Mouse (Mus musculus) thymus, adult 2 months (tissue): Measurements from ENCODE around the gene Ccdc146. TPM values are rescaled to one million over a fixed set of nuclear protein-coding genes. Genes with fewer than 3 reads are reported as not detected.

Experiments used
- DNase-seq: peaks from one replicate; pipeline ENCODE4 v3.0.0; 2021
- H3K27ac ChIP-seq: fragments of 200-500 bp; 2 replicates; pipeline ENCODE4 v1.5.1; 2012; ENCODE audit warnings: low read length, control low read depth; ENCODE audit not compliant: control insufficient read depth, insufficient read depth
- H3K27me3 ChIP-seq: fragments of 200-500 bp; 2 replicates; pipeline ENCODE4 v1.6.1; 2012; ENCODE audit warnings: mild to moderate bottlenecking, low read length, moderate library complexity, mixed read lengths; ENCODE audit not compliant: control insufficient read depth, insufficient read depth
- H3K36me3 ChIP-seq: fragments of 200-500 bp; 2 replicates; pipeline ENCODE4 v1.6.1; 2012; ENCODE audit warnings: mild to moderate bottlenecking, low read length, moderate library complexity; ENCODE audit not compliant: control insufficient read depth, insufficient read depth
- H3K4me1 ChIP-seq: fragments of 200-500 bp; replicated peaks from 2 replicates; pipeline ENCODE4 v1.6.1; 2012; ENCODE audit warnings: low read length; ENCODE audit not compliant: control insufficient read depth, insufficient read depth
- H3K4me3 ChIP-seq: fragments of 200-500 bp; 2 replicates; pipeline ENCODE4 v1.5.1; 2012; ENCODE audit warnings: mild to moderate bottlenecking, low read length, control low read depth, moderate library complexity; ENCODE audit not compliant: control insufficient read depth, insufficient read depth
- CTCF ChIP-seq: fragments of 200-500 bp; IDR thresholded peaks from 2 replicates; pipeline ENCODE4 v1.5.1; 2012; ENCODE audit warnings: mild to moderate bottlenecking, control low read depth, low read length, moderate library complexity, borderline replicate concordance; ENCODE audit not compliant: control insufficient read depth, poor library complexity, insufficient read depth; ENCODE audit errors: extremely low read depth
- POLR2A ChIP-seq: fragments of 200-500 bp; IDR thresholded peaks from 2 replicates; pipeline ENCODE4 v1.6.1; 2012; ENCODE audit warnings: mild to moderate bottlenecking, low read length, control low read depth, moderate library complexity; ENCODE audit not compliant: control insufficient read depth, poor library complexity, insufficient read depth; ENCODE audit errors: extremely low read depth
- WGBS: fragments of 180-500 bp; shearing (Covaris S2); methylation state at CpG from one replicate; pipeline ENCODE4 v1.1.7; 2018; 5-methylcytosine and 5-hydroxymethylcytosine counted together
- polyA plus RNA-seq: library from polyadenylated mRNA; depleted of rRNA; stranded (reverse); fragments of >200 nt; gene quantifications from 2 replicates; pipeline ENCODE4 v1.2.3, GENCODE M21; 2012; rRNA removed

Ccdc146 gene
- polyA plus RNA-seq, result 0.05 TPM in 1 of 2 replicates, not detected in the other

- peak within 1 kb of the TSS; percentile 86 for H3K4me3 ChIP-seq
- peak; percentile 93 for DNase-seq
- peaks cover 3% of the 10 kb centered on the region for H3K4me1 ChIP-seq
- H3K27ac ChIP-seq, result no peak within 1 kb of the TSS
- no peaks in the 10 kb centered on the region for H3K36me3 ChIP-seq
- WGBS, result under 1% methylated on average over 68 of the region's 68 CpGs
- no peak for TF ChIP-seq CTCF
- TF ChIP-seq POLR2A, result no peak
- H3K27me3 ChIP-seq, result no peaks in the 10 kb centered on the region
Measured at GRCm38 (mm10) chr5:21424614-21425602, at the start of gene Ccdc146, which contains the start of gene Fam185a. TSS of gene Ccdc146 (minus strand) at chr5:21424677. TSS of gene Fam185a (plus strand) at chr5:21424958.

GRCm38 (mm10) chr5:21468100-21468499 lies 43.6 kb upstream of the Ccdc146 start:
- TF ChIP-seq POLR2A (no peak), CTCF (no peak)
- DNase-seq, result no peak

GRCm38 (mm10) chr5:21467387-21467786 lies 42.9 kb upstream of the Ccdc146 start:
- no peaks in the 10 kb centered on the region for H3K4me1 ChIP-seq
- no peaks in the 10 kb centered on the region for H3K27me3 ChIP-seq
- H3K36me3 ChIP-seq, result no peaks in the 10 kb centered on the region
- no peak overlapping the region for H3K27ac ChIP-seq
- TF ChIP-seq POLR2A (no peak), CTCF (no peak)
- DNase-seq, result no peak
- WGBS, result 93% methylated on average over 7 of the region's 7 CpGs
- no peak overlapping the region for H3K4me3 ChIP-seq

More at GRCm38 (mm10) chr5:21468100-21468499, 43.6 kb upstream of the Ccdc146 start:
- Histone ChIP-seq H3K4me1 (no peaks in the 10 kb centered on the region), H3K27me3 (no peaks in the 10 kb centered on the region), H3K36me3 (no peaks in the 10 kb centered on the region), H3K27ac (no peak overlapping the region), H3K4me3 (no peak overlapping the region)
- 98% methylated on average over 12 of the region's 12 CpGs for WGBS

- H3K27me3 ChIP-seq, result no peaks in the 10 kb centered on the region
- H3K4me1 ChIP-seq, result no peaks in the 10 kb centered on the region
- no peak overlapping the region for H3K4me3 ChIP-seq
- TF ChIP-seq POLR2A (no peak), CTCF (no peak)
- 85% methylated on average over 8 of the region's 8 CpGs for WGBS
- no peak overlapping the region for H3K27ac ChIP-seq
- H3K36me3 ChIP-seq, result no peaks in the 10 kb centered on the region
- no peak for DNase-seq
Measured at GRCm38 (mm10) chr5:21440833-21441530, 16.5 kb upstream of the Ccdc146 start.

GRCm38 (mm10) chr5:21439446-21440110 lies 15.1 kb upstream of the Ccdc146 start:
- H3K36me3 ChIP-seq, result no peaks in the 10 kb centered on the region
- no peak for TF ChIP-seq CTCF
- TF ChIP-seq POLR2A, result no peak
- H3K27ac ChIP-seq, result no peak overlapping the region
- no peak for DNase-seq
- no peaks in the 10 kb centered on the region for H3K27me3 ChIP-seq
- H3K4me3 ChIP-seq, result no peak overlapping the region
- WGBS, result 94% methylated on average over 7 of the region's 7 CpGs
- no peaks in the 10 kb centered on the region for H3K4me1 ChIP-seq

- Histone ChIP-seq H3K27ac (no peak overlapping the region), H3K4me1 (no peaks in the 10 kb centered on the region), H3K4me3 (no peak overlapping the region), H3K27me3 (no peaks in the 10 kb centered on the region), H3K36me3 (no peaks in the 10 kb centered on the region)
- TF ChIP-seq CTCF (no peak), POLR2A (no peak)
- DNase-seq, result no peak
- 95% methylated on average over 9 of the region's 9 CpGs for WGBS
Measured at GRCm38 (mm10) chr5:21438428-21438827, 14.0 kb upstream of the Ccdc146 start.
